Mouse (Mus musculus): ENCODE results near the gene Recql5. TPM values are rescaled to one million over a fixed set of nuclear protein-coding genes. Genes with fewer than 3 reads are reported as not detected.

The Recql5 gene
- polyA plus RNA-seq, 1 experiment = 18.0 TPM

- DNase-seq = no peak
- WGBS = 60% methylated on average over 9 of the region's 9 CpGs
Measured at GRCm38 (mm10) chr11:115946221-115946828, 13.0 kb upstream of the Recql5 start.

GRCm38 (mm10) chr11:115945247-115945646, 12.0 kb upstream of the Recql5 start:
- Histone ChIP-seq H3K4me1 (ENCODE audit: control insufficient read depth, insufficient read depth, low read length) (no peaks in the 10 kb centered on the region), H3K4me3 (replicated peaks; ENCODE audit: extremely low read depth, low read depth, low read length) (no peak overlapping the region)
- WGBS = 88% methylated on average over 8 of the region's 8 CpGs
- DNase-seq = no peak
- TF ChIP-seq CTCF (IDR thresholded peaks at IDR 0.05; ENCODE audit: insufficient read depth, low read length) (no peak), POLR2A (IDR thresholded peaks at IDR 0.05; ENCODE audit: borderline replicate concordance, extremely low read depth, low read depth, low read length) (no peak)

More at GRCm38 (mm10) chr11:115946221-115946828, 13.0 kb upstream of the Recql5 start:
- no peak for TF ChIP-seq CTCF (IDR thresholded peaks at IDR 0.05; ENCODE audit: insufficient read depth, low read length)
- TF ChIP-seq POLR2A (IDR thresholded peaks at IDR 0.05; ENCODE audit: borderline replicate concordance, extremely low read depth, low read depth, low read length) = no peak
- H3K4me1 ChIP-seq (ENCODE audit: control insufficient read depth, insufficient read depth, low read length) = no peaks in the 10 kb centered on the region
- H3K4me3 ChIP-seq (replicated peaks; ENCODE audit: extremely low read depth, low read depth, low read length) = no peak overlapping the region

GRCm38 (mm10) chr11:115941980-115942379, 8.7 kb upstream of the Recql5 start:
- no peak for DNase-seq
- Histone ChIP-seq H3K4me1 (ENCODE audit: control insufficient read depth, insufficient read depth, low read length) (no peaks in the 10 kb centered on the region), H3K4me3 (replicated peaks; ENCODE audit: extremely low read depth, low read depth, low read length) (no peak overlapping the region)
- TF ChIP-seq POLR2A (IDR thresholded peaks at IDR 0.05; ENCODE audit: borderline replicate concordance, extremely low read depth, low read depth, low read length) (no peak), CTCF (IDR thresholded peaks at IDR 0.05; ENCODE audit: insufficient read depth, low read length) (0 out of 2 replicates have a peak, but pooled peaks have one; percentile 15)
- 72% methylated on average over 7 of the region's 7 CpGs for WGBS

DNA sequence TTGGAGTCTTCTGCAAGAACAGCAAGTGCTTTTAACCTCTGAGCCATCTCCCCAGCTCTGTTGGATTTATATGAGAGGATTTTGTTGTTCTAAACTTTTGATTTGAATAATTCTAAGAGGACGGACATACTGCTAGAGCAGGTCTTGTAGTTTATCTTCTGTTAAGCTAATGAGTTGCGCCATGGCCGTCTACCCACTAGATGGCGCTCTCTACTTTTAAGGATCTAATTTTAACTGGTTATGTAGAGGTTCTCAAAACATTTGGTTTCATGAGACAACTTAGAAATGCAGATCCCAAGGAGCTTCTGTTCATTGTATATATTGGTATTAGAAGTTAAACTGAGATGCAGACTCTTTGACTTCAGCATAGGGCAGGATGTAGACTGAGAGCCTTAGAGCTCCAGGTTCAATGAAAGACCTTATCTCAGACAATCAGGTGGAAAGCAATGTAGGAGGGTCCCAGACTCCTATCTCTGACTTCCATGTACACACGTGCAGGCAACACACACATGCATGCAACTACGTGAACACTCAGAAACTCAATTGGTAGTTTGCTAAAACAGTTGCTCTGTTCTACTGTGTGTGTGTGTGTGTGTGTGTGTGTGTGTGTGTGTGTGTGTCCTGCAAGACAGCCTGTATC, 6.5 kb upstream of the Recql5 start:
- peak; percentile 55 for DNase-seq
- TF ChIP-seq CTCF (IDR thresholded peaks at IDR 0.05; ENCODE audit: insufficient read depth, low read length) (peak; percentile 37; the same call in 1 of the 2 replicates), POLR2A (IDR thresholded peaks at IDR 0.05; ENCODE audit: borderline replicate concordance, extremely low read depth, low read depth, low read length) (no peak)
- H3K4me1 ChIP-seq (ENCODE audit: control insufficient read depth, insufficient read depth, low read length) = no peaks in the 10 kb centered on the region
- 30% methylated on average over 6 of the region's 6 CpGs for WGBS
- H3K4me3 ChIP-seq (replicated peaks; ENCODE audit: extremely low read depth, low read depth, low read length) = no peak overlapping the region

GRCm38 (mm10) chr11:115933747-115934110, 452 bp upstream of the Recql5 start:
- DNase-seq = no peak
- under 1% methylated on average over 16 of the region's 16 CpGs for WGBS

DNA sequence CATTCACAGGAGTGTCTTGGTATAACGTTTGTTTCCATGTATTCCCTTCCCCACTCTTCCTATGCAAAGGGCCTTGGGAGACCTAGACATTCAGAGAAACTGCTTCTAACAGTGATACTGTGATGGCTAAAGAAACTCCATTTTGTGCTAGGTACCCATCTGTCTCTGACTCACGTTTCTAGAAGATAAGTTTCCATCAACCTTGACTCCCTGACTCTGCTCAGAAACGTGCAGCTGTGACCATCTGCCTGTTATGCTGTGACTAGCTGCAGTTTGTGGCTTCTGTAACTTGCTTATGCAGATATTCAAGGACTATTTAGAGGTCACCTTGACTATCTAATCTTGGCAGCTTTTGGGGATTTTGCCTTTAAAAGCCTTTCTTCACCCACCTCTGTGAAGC, 2.0 kb downstream of the Recql5 start:
- peaks cover 5% of the 10 kb centered on the region for H3K4me1 ChIP-seq (ENCODE audit: control insufficient read depth, insufficient read depth, low read length)
- no peak for DNase-seq
- no peak overlapping the region for H3K4me3 ChIP-seq (replicated peaks; ENCODE audit: extremely low read depth, low read depth, low read length)
- WGBS = 61% methylated on average over 3 of the region's 3 CpGs
- TF ChIP-seq POLR2A (IDR thresholded peaks at IDR 0.05; ENCODE audit: borderline replicate concordance, extremely low read depth, low read depth, low read length) (no peak), CTCF (IDR thresholded peaks at IDR 0.05; ENCODE audit: insufficient read depth, low read length) (no peak)

More at GRCm38 (mm10) chr11:115933747-115934110, 452 bp upstream of the Recql5 start:
- peaks cover 5% of the 10 kb centered on the region for H3K4me1 ChIP-seq (ENCODE audit: control insufficient read depth, insufficient read depth, low read length)
- TF ChIP-seq CTCF (IDR thresholded peaks at IDR 0.05; ENCODE audit: insufficient read depth, low read length) = no peak
- no peak for TF ChIP-seq POLR2A (IDR thresholded peaks at IDR 0.05; ENCODE audit: borderline replicate concordance, extremely low read depth, low read depth, low read length)
- H3K4me3 ChIP-seq (replicated peaks; ENCODE audit: extremely low read depth, low read depth, low read length) = peak overlapping the region; percentile 97

DNA sequence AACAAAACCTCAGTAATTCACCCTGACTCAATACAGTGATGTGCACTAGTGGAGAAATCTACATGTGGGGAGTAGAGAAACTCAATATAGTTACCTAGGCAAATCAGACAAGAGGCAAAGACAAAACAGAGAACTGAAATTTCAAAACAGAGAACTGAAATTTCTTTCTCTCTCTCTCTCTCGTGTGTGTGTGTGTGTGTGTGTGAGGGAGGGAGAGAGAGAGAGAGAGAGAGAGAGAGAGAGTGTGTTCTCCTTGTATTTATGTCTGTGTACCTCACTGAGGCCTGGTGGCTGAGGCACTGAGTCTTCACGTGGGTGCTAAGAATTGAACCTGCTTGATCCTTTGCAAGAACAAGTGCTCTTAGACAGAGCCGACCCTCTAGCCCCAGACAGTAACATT, 3.5 kb downstream of the Recql5 start:
- peaks cover 5% of the 10 kb centered on the region for H3K4me1 ChIP-seq (ENCODE audit: control insufficient read depth, insufficient read depth, low read length)
- WGBS = 57% methylated on average over 3 of the region's 3 CpGs
- DNase-seq = no peak

GRCm38 (mm10) chr11:115929031-115929430, 4.2 kb downstream of the Recql5 start:
- H3K4me3 ChIP-seq (replicated peaks; ENCODE audit: extremely low read depth, low read depth, low read length) = no peak overlapping the region
- DNase-seq = no peak
- WGBS = 87% methylated on average over 8 of the region's 8 CpGs
- H3K4me1 ChIP-seq (ENCODE audit: control insufficient read depth, insufficient read depth, low read length) = peaks cover 3% of the 10 kb centered on the region; the same call in 1 of the 2 replicates
- no peak for TF ChIP-seq POLR2A (IDR thresholded peaks at IDR 0.05; ENCODE audit: borderline replicate concordance, extremely low read depth, low read depth, low read length)
- no peak for TF ChIP-seq CTCF (IDR thresholded peaks at IDR 0.05; ENCODE audit: insufficient read depth, low read length)

More for the DNA sequence above, 3.5 kb downstream of the Recql5 start:
- H3K4me3 ChIP-seq (replicated peaks; ENCODE audit: extremely low read depth, low read depth, low read length) = no peak overlapping the region
- TF ChIP-seq POLR2A (IDR thresholded peaks at IDR 0.05; ENCODE audit: borderline replicate concordance, extremely low read depth, low read depth, low read length) = no peak
- TF ChIP-seq CTCF (IDR thresholded peaks at IDR 0.05; ENCODE audit: insufficient read depth, low read length) = no peak

DNA sequence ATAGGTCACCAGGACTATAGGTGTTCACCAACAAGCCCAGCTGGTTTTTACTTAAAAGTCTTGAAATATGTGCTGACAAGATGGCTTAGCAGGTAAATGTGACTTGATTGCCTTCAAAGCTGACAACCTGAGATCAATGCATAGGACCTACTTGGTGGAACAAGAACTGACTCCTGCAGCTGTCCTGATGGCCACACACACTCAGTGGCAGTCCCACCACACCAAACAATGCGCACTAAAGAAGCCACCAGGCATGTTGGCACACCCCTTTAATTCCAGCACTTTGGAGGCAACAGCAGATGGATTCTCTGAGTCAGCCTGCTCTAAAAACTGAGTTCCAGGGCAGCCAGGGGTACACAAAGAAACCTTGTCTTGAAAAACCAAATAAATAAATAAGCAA, 11.3 kb downstream of the Recql5 start:
- DNase-seq = no peak
- 93% methylated on average over 1 of the region's 1 CpGs for WGBS
- H3K4me1 ChIP-seq (ENCODE audit: control insufficient read depth, insufficient read depth, low read length) = no peaks in the 10 kb centered on the region
- no peak overlapping the region for H3K4me3 ChIP-seq (replicated peaks; ENCODE audit: extremely low read depth, low read depth, low read length)
- no peak for TF ChIP-seq POLR2A (IDR thresholded peaks at IDR 0.05; ENCODE audit: borderline replicate concordance, extremely low read depth, low read depth, low read length)
- TF ChIP-seq CTCF (IDR thresholded peaks at IDR 0.05; ENCODE audit: insufficient read depth, low read length) = no peak
